ENCODE assay signal across 27 mouse cellular contexts in genomic region chr10:118817089-118817488, GRCm38 (mm10). TPM values are rescaled to one million over a fixed set of nuclear protein-coding genes. Genes with fewer than 3 reads are reported as not detected.
DNase-seq lines count a peak whose midpoint lies in the region; ATAC-seq and TF ChIP-seq lines count a peak whose summit lies in the region.
"Had no signal": no experiment of that assay in that cellular context is flagged by ENCODE, and none has a peak within 500 bp of the region (broad histone marks: within the 10 kb centered on the region; RNA-seq: fewer than 3 reads in every experiment).

No protein-coding gene starts in this region.

- no peak overlapping the region for H3K4me3 ChIP-seq in kidney, adult 2 months (ENCODE audit: insufficient read depth, low read depth, low read length)
- H3K4me3 ChIP-seq in kidney, embryonic 14.5 days (ENCODE audit: low read length) = no peak overlapping the region
- H3K4me3 ChIP-seq in intestine, embryonic 16.5 days (ENCODE audit: low read length) = no peak overlapping the region
- H3K4me3 ChIP-seq in kidney, embryonic 15.5 days (replicated peaks) = no peak overlapping the region
- H3K4me3 ChIP-seq: embryonic facial prominence, embryonic 12.5 days; forebrain, embryonic 15.5 days; heart, embryonic 15.5 days; hindbrain, embryonic 12.5 days; midbrain, embryonic 13.5 days; neural tube, embryonic 13.5 days had no signal

- no peak overlapping the region for H3K27ac ChIP-seq in kidney, adult 2 months (ENCODE audit: insufficient read depth, low read depth, low read length)
- no peak overlapping the region for H3K27ac ChIP-seq in kidney, embryonic 14.5 days (ENCODE audit: low read depth, low read length)
- no peak overlapping the region for H3K27ac ChIP-seq in intestine, embryonic 16.5 days (ENCODE audit: low read length)
- no peak overlapping the region for H3K27ac ChIP-seq in kidney, embryonic 15.5 days
- H3K27ac ChIP-seq: embryonic facial prominence, embryonic 12.5 days; forebrain, embryonic 15.5 days; heart, embryonic 15.5 days; hindbrain, embryonic 12.5 days; hindbrain, postnatal 0 days; macrophage; midbrain, embryonic 13.5 days; neural tube, embryonic 13.5 days had no signal

- no peak for TF ChIP-seq POLR2A in kidney, adult 2 months (IDR thresholded peaks at IDR 0.05; ENCODE audit: low read depth, low read length)

- no peak for TF ChIP-seq CTCF in kidney, adult 2 months (conservative IDR thresholded peaks at IDR 0.05; ENCODE audit: insufficient read depth, insufficient read length, low read depth, low read length)

- no peaks in the 10 kb centered on the region for H3K36me3 ChIP-seq in kidney, adult 2 months (ENCODE audit: control insufficient read depth, insufficient read depth, low read length)
- no peaks in the 10 kb centered on the region for H3K36me3 ChIP-seq in kidney, embryonic 14.5 days (ENCODE audit: control insufficient read depth, insufficient read depth, low read length)
- no peaks in the 10 kb centered on the region for H3K36me3 ChIP-seq in intestine, embryonic 16.5 days (ENCODE audit: control insufficient read depth, insufficient read depth, low read length)
- H3K36me3 ChIP-seq in kidney, embryonic 15.5 days = no peaks in the 10 kb centered on the region
- H3K36me3 ChIP-seq: embryonic facial prominence, embryonic 12.5 days; forebrain, embryonic 15.5 days; heart, embryonic 15.5 days; hindbrain, embryonic 12.5 days; midbrain, embryonic 13.5 days; neural tube, embryonic 13.5 days had no signal

- peak; percentile 52 for DNase-seq in kidney, adult 2 months
- peak; percentile 32 for DNase-seq in yolk sac, embryonic 10.5 days (ENCODE audit: low spot score)
- DNase-seq in gastrocnemius, postnatal 14 days = no peak
- no peak for DNase-seq in right cerebral cortex, postnatal 36 days (ENCODE audit: low spot score in 2 of 2)
- DNase-seq: adrenal gland, postnatal 14 days; cerebellum, adult 11 months; cerebellum, adult 9-10 months; embryo, embryonic 11 days; heart, postnatal 36 days; layer of hippocampus, adult 9-11 months; lung, adult 18-20 months; lung, postnatal 10 days; thymus, adult 2 months; thymus, postnatal 36 days had no signal

- intact Hi-C loops in gastrocnemius, postnatal 14 days (cut with DNase I; ENCODE audit: low total_unique reads) = no loop called here

- no peak overlapping the region for H3K4me2 ChIP-seq in kidney, embryonic 14.5 days (replicated peaks; ENCODE audit: low read depth, low read length)
- H3K4me2 ChIP-seq in intestine, embryonic 16.5 days (ENCODE audit: low read depth, low read length) = no peak overlapping the region
- no peak overlapping the region for H3K4me2 ChIP-seq in kidney, embryonic 15.5 days
- H3K4me2 ChIP-seq: embryonic facial prominence, embryonic 12.5 days; forebrain, embryonic 15.5 days; heart, embryonic 15.5 days; hindbrain, embryonic 12.5 days; liver, embryonic 11.5 days; midbrain, embryonic 13.5 days; neural tube, embryonic 13.5 days had no signal

- WGBS in kidney, adult 2 months = 56% methylated on average over 6 of the region's 6 CpGs
- WGBS in kidney, embryonic 14.5 days = 82% methylated on average over 6 of the region's 6 CpGs
- 58% methylated on average over 6 of the region's 6 CpGs for WGBS in intestine, embryonic 16.5 days
- 86% methylated on average over 6 of the region's 6 CpGs for WGBS in kidney, embryonic 15.5 days

- ATAC-seq in kidney, embryonic 14.5 days (ENCODE audit: low FRiP score, low TSS enrichment) = no peak
- peak; percentile 92 for ATAC-seq in intestine, embryonic 16.5 days
- peak; percentile 40; the same call in 1 of the 2 replicates for ATAC-seq in kidney, embryonic 15.5 days (replicated peaks; ENCODE audit: low FRiP score)
- ATAC-seq: CD4-positive, CD25-positive, alpha-beta regulatory T cell, adult 4 months; forebrain, embryonic 15.5 days; hindbrain, postnatal 0 days; midbrain, embryonic 13.5 days had no signal

- H3K9me3 ChIP-seq in kidney, embryonic 14.5 days (ENCODE audit: control insufficient read depth, low read length) = no peaks in the 10 kb centered on the region
- H3K9me3 ChIP-seq in intestine, embryonic 16.5 days (ENCODE audit: control insufficient read depth, low read length) = no peaks in the 10 kb centered on the region
- no peaks in the 10 kb centered on the region for H3K9me3 ChIP-seq in kidney, embryonic 15.5 days (replicated peaks)
- H3K9me3 ChIP-seq: embryonic facial prominence, embryonic 12.5 days; forebrain, embryonic 15.5 days; heart, embryonic 15.5 days; hindbrain, embryonic 12.5 days; midbrain, embryonic 13.5 days; neural tube, embryonic 13.5 days had no signal

- H3K4me1 ChIP-seq in kidney, adult 2 months (ENCODE audit: control insufficient read depth, insufficient read depth, low read length) = no peaks in the 10 kb centered on the region
- H3K4me1 ChIP-seq in kidney, embryonic 14.5 days (ENCODE audit: control insufficient read depth, insufficient read depth, low read length) = no peaks in the 10 kb centered on the region
- 0 out of 2 replicates have a peak, but pooled peaks cover 5% of the 10 kb centered on the region for H3K4me1 ChIP-seq in intestine, embryonic 16.5 days (ENCODE audit: control insufficient read depth, insufficient read depth, low read length)
- H3K4me1 ChIP-seq in kidney, embryonic 15.5 days = peaks cover 4% of the 10 kb centered on the region; the same call in 1 of the 2 replicates

- no peak overlapping the region for H3K9ac ChIP-seq in kidney, embryonic 14.5 days (ENCODE audit: low read depth, low read length)
- H3K9ac ChIP-seq in intestine, embryonic 16.5 days (ENCODE audit: low read depth, low read length) = no peak overlapping the region
- no peak overlapping the region for H3K9ac ChIP-seq in kidney, embryonic 15.5 days
- H3K9ac ChIP-seq: embryonic facial prominence, embryonic 12.5 days; forebrain, embryonic 15.5 days; heart, embryonic 15.5 days; hindbrain, embryonic 12.5 days; midbrain, embryonic 13.5 days; neural tube, embryonic 13.5 days had no signal

- no peaks in the 10 kb centered on the region for H3K27me3 ChIP-seq in kidney, adult 2 months (replicated peaks; ENCODE audit: control insufficient read depth, insufficient read depth, low read length)
- no peaks in the 10 kb centered on the region for H3K27me3 ChIP-seq in kidney, embryonic 14.5 days (ENCODE audit: control insufficient read depth, insufficient read depth, low read length)
- no peaks in the 10 kb centered on the region for H3K27me3 ChIP-seq in intestine, embryonic 16.5 days (replicated peaks; ENCODE audit: control insufficient read depth, insufficient read depth, low read length)
- H3K27me3 ChIP-seq in kidney, embryonic 15.5 days = no peaks in the 10 kb centered on the region
- H3K27me3 ChIP-seq: embryonic facial prominence, embryonic 12.5 days; forebrain, embryonic 15.5 days; heart, embryonic 15.5 days; hindbrain, embryonic 12.5 days; midbrain, embryonic 13.5 days; neural tube, embryonic 13.5 days had no signal

RNA-seq across cellular contexts. Expression of gene Dyrk2, which starts 52.9 kb away (rescaled TPM):
- polyA plus RNA-seq in kidney, adult 2 months (2012; rRNA removed) = 21.2 and 21.5 TPM in 2 replicates
- 11.2 and 12.3 TPM in 2 replicates for polyA plus RNA-seq in kidney, embryonic 14.5 days (2014; fragmentation: Nextera tagmentation; extraction: Ambion mirVana)
- 7.2 and 8.0 TPM in 2 replicates for polyA plus RNA-seq in intestine, embryonic 16.5 days (2015; fragmentation: Nextera tagmentation; extraction: Ambion mirVana)
- 8.4 and 9.3 TPM in 2 replicates for polyA plus RNA-seq in kidney, embryonic 15.5 days (2015; fragmentation: Nextera tagmentation; extraction: Ambion mirVana)
- total RNA-seq in gastrocnemius, postnatal 14 days (2021) = 10 to 100 TPM; 44.3 to 74.0 TPM

Comparison
In these comparisons a context has a peak if more than half of its experiments do, and no peak if none do; other contexts are left out.
1. DNase-seq: peak in kidney, adult 2 months (single experiment) and yolk sac, embryonic 10.5 days (single experiment); none in gastrocnemius, postnatal 14 days (single experiment) and right cerebral cortex, postnatal 36 days (0 of 2).